Mouse (Mus musculus) heart, postnatal 36 days (tissue): ENCODE measurements around the gene Sost. TPM values are rescaled to one million over a fixed set of nuclear protein-coding genes. Genes with fewer than 3 reads are reported as not detected.

Source experiments
- total RNA-seq, 2 experiments: library from RNA; stranded (reverse); gene quantifications; 2 replicates each; pipeline ENCODE4 v1.2.3; 2021

Gene Sost
- total RNA-seq, 2 experiments from 2014 or later: 2.1 to 2.7 TPM

Other genes with a start within 250 kb of the Sost start
- gene Dhx8, start 234.1 kb downstream of the Sost start, total RNA-seq: 10 to 100 TPM; 15.7 to 16.1 TPM
- under 1 TPM; 0.19 TPM for gene Etv4, start 181.6 kb downstream of the Sost start, total RNA-seq
- 1 to 10 TPM; 6.9 to 8.0 TPM for gene Meox1, start 72.6 kb downstream of the Sost start, total RNA-seq
- gene Cfap97d1, start 17.3 kb upstream of the Sost start, total RNA-seq: not detected
- gene Dusp3, start 20.0 kb upstream of the Sost start, total RNA-seq: 100 to 1,000 TPM; 113 to 123 TPM
- 1 to 10 TPM; 1.7 to 1.9 TPM for gene Mpp3, start 61.4 kb upstream of the Sost start, total RNA-seq
- gene Cd300lg, start 74.5 kb upstream of the Sost start, total RNA-seq: 10 to 100 TPM; 68.3 to 69.5 TPM
- gene Mpp2, start 121.5 kb upstream of the Sost start, total RNA-seq: 1 to 10 TPM; 2.1 to 3.1 TPM
- gene Ppy, start 134.3 kb upstream of the Sost start, total RNA-seq: not detected
- not detected for gene Pyy, start 140.8 kb upstream of the Sost start, total RNA-seq
- gene Nags, start 178.5 kb upstream of the Sost start, total RNA-seq: not detected
- gene Tmem101, start 189.4 kb upstream of the Sost start, total RNA-seq: 10 to 100 TPM; 13.0 to 13.7 TPM
- gene Lsm12, start 218.3 kb upstream of the Sost start, total RNA-seq: 10 to 100 TPM; 44.7 to 52.6 TPM
- gene G6pc3, start 222.6 kb upstream of the Sost start, total RNA-seq: 10 to 100 TPM; 45.1 to 47.3 TPM